Mouse (Mus musculus): ENCODE data around the gene Dcaf1.

The Dcaf1 gene

GRCm38 (mm10) chr9:106881071-106881755 lies 59.5 kb downstream of the Dcaf1 start:
- DNase-seq = no peak

DNA sequence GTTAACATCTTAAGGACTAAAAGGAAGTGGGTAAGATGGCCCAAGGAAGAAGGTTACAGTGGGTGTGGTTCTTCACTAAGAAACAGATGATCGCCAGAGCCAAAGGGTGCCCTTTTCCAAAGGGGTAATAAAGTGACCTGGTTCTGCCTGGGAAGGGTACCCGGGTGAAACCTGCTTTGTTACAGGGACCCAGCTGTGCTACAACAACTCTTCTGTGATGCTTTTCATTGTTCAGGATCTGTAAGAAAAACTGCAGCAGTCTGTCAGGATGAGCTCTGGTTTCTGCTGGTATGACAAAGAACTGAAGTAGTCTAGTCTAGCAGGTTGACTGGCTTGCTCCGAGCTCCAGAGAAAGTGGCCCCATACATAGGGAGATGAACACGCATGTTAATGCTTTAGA lies 60.5 kb downstream of the Dcaf1 start:
- no peak for DNase-seq

GRCm38 (mm10) chr9:106883085-106883484 lies 61.4 kb downstream of the Dcaf1 start:
- DNase-seq = no peak

DNA sequence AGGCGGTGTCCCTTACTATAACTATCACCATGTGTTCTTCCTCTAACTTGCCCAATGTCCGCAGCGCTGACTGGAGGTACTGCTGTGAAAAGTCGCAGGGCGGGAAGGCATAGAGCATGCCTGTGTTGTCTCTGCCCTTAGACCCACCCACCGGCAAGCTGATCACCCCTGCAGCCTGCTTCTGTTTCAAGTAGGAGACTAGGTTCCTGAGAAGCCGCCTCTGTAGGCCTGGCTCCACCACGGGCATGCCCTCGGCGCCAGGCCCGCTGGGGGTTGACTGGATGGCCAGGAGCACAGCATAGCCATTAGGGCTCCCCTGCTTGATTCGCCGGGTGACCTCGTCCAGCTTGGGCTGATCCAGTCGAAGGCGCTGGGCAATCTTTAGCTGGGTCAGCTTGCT lies 62.6 kb downstream of the Dcaf1 start:
- no peak for DNase-seq

- DNase-seq = no peak
Measured at GRCm38 (mm10) chr9:106884996-106885900, 63.6 kb downstream of the Dcaf1 start.

DNA sequence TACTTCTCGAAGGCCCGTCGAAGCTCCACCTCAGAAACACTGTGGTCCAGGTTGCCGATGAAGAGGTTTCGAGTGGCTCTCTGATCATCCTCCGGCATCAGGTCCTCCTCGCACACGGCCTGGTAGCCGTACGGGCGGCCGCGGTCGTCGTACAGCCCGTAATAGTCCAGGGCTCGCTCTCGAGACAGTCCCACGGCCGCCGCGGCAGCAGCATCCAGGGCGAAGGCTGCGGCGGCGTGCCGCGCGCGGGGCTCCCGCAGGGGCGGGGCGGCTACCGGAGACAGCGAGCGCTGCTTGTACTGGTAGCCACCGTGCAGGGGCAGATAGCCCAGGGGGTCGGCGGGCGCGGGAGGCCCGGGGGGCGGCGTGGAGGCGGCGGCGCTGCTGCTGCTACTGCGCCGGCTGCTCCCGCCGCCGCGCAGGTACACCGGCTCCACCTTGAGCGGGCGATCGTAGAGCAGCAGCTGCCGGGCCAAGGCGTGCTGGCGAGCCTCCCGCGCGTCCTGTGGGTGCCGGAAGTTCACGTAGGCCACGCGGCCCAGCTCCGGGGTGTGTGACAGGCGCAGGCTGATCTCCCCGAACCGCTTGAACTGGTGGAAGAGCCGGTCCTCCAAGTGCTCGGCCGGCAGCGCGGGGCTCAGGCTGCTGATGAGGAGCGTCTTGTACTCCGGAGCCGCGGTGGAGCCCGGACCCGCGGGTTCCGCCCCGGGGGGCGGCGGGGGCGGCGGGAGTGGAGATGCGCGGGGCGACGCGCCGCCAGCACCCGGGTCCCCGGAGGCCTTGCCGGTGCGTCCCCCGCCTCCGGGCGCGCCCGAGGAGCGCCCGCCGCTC lies 64.4 kb downstream of the Dcaf1 start:
- peak; percentile 62 for DNase-seq

GRCm38 (mm10) chr9:106886828-106887702 lies 65.4 kb downstream of the Dcaf1 start, which contains the start of gene Rbm15b:
Gene Rbm15b (minus strand): TSS chr9:106887428.
- DNase-seq = peak; percentile 99

DNA sequence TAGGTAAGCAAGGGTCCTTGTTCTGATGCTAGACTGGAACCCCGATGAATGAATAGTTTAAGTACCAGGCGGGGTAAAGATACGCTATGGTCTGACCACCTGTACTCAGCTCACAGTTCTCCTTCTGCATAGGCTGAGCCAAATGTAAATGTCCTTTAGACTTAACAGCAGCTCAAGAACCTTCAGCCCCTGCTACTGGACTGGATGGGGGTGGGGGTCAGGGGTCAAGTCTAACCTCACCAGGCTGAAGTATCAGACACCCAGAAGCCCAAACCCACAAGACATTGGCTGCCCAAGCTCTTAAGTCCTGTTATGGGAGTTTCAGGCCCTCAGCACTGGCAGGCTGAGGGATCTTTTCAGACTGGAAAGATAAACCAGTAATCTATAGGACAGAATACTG lies 66.7 kb downstream of the Dcaf1 start:
- DNase-seq = no peak

DNA sequence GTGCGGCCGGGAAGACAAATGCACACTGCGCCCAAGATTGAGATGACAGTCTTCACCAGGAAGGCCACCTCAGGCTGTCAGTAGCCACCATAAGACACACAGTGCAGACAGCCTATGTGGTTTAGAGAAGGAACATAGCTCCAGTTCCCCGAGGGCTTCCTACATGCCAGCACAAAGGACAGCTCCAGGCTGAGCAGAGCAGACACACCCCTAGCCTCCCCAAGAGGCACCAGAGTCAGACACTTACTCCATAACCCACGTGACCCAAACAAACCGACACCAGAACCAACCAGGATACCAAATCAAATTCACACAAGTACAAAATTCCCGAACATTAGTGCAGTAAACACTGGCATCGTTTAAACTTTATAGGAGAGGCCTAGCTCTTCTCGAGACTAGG lies 67.6 kb downstream of the Dcaf1 start:
- DNase-seq = no peak

- no peak for DNase-seq
Measured at GRCm38 (mm10) chr9:106890496-106891240, 69.0 kb downstream of the Dcaf1 start.

DNA sequence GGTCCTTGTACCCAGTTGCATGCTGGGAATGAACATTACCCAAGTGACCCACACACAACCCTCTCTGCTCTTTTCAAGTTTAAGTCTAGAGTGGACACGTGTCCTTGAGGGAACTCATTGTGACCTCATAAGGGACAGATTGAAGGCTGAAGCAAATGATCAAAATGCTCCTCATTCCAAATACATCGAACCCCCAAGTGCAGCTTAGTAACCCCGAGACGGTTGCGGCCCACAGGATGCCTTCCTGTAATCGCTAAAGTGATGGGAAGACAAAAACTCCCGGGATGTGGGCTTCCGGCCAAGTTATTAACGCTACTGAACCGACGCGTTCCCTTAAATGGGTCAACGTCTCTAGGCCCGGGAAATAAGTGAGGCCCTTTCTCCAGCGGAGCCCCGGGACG lies 69.7 kb downstream of the Dcaf1 start:
- no peak for DNase-seq

GRCm38 (mm10) chr9:106891829-106892551 lies 70.3 kb downstream of the Dcaf1 start, which contains the start of gene Manf:
Gene Manf (minus strand): TSS chr9:106891979.
- peak; percentile 99 for DNase-seq

DNA sequence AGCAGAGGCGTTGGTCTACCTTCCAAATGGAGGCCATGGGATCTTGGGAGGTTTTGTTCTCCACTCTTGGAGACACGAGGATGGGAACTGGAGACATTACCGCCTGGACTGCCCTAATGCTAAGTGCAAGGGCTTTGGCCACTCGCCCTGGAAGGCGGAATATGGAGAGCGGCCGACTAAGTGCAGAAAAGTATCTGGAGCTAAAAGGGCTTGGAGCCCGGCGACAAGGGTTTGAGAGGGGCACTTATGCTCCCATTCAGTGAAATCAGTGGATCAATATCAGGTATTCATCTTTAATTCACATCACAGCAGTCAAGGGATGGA lies 70.8 kb downstream of the Dcaf1 start:
- no peak for DNase-seq

DNA sequence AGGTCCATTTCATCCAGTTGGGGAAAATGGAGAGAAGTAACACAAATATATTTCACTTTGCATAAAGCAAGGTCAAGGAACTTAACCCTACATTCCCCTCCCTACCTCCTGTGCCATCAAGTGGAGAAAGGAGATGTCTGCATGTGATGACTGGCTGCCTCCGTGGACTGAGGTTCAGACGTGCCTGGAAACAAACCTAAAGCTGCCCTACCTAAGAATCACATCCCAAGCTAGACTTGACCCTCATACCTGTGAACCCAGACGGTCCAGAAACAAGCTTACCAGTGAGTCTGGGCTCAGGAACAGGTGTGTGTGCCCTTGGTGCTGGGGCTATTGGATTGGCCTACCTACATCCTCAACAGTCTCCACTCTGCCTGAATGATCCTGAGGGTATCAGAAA lies 71.7 kb downstream of the Dcaf1 start:
- no peak for DNase-seq

GRCm38 (mm10) chr9:106898901-106899300 lies 77.2 kb downstream of the Dcaf1 start:
- no peak for DNase-seq

DNA sequence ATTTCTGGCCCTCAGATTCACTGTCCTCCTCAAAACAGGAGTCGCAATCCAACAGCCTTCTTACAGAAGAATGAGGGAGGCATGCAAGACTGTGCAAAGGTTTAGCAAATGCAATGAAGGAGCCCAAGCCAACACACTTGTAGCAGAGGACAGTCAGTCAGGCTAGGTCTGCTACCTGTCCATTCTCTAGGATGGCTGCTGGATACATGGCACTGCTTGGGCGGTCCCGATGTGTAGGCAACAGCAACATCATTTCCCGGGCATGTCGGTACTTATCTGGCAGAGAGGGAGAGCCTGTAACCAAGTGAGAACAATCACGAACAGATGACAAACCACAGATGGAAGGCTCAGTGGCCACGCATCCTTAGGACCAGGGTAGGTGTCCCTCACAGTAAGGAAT lies 79.9 kb downstream of the Dcaf1 start:
- no peak for DNase-seq

GRCm38 (mm10) chr9:106903099-106903790 lies 81.6 kb downstream of the Dcaf1 start:
- DNase-seq = no peak

- no peak for DNase-seq
Measured at GRCm38 (mm10) chr9:106903791-106904134, 82.1 kb downstream of the Dcaf1 start.

GRCm38 (mm10) chr9:106906597-106906996 lies 84.9 kb downstream of the Dcaf1 start:
- no peak for DNase-seq

GRCm38 (mm10) chr9:106908174-106908573 lies 86.5 kb downstream of the Dcaf1 start:
- no peak for DNase-seq

Measured in right cerebral cortex, adult 18-20 months (tissue).